Mouse (Mus musculus): Measurements from ENCODE around the gene Scoc. TPM values are rescaled to one million over a fixed set of nuclear protein-coding genes. Genes with fewer than 3 reads are reported as not detected.

Scoc gene
- total and polyA plus RNA-seq, 3 experiments = 28.9 to 79.7 (median 34.5) TPM

- TF ChIP-seq ELF1 (IDR thresholded peaks at IDR 0.05; ENCODE audit: low read depth, low read length) = peak; percentile 35; the same call in 1 of the 2 replicates
- TF ChIP-seq PAX5 (IDR thresholded peaks at IDR 0.05; ENCODE audit: low read length) = no peak
- 0 out of 2 replicates have a peak, but pooled peaks have one; percentile 57 for TF ChIP-seq UBTF (IDR thresholded peaks at IDR 0.05; ENCODE audit: low read depth, low read length)
- TF ChIP-seq CHD1 (IDR thresholded peaks at IDR 0.05; ENCODE audit: low read depth, low read length) = no peak
- no peak for TF ChIP-seq ZNF384 (IDR thresholded peaks at IDR 0.05; ENCODE audit: low read depth, low read length)
- TF ChIP-seq TBP (conservative IDR thresholded peaks at IDR 0.05; ENCODE audit: low read depth, low read length) = peak; percentile 71; the same call in 1 of the 2 replicates
- TF ChIP-seq E2F4 (IDR thresholded peaks at IDR 0.05; ENCODE audit: insufficient replicate concordance, low read depth, low read length) = no peak
- TF ChIP-seq MYC (IDR thresholded peaks at IDR 0.05; ENCODE audit: low read depth, low read length) = peak; percentile 42; the same call in 1 of the 2 replicates
- no peak for TF ChIP-seq ETS1 (conservative IDR thresholded peaks at IDR 0.05; ENCODE audit: low read depth, low read length)
Measured at GRCm38 (mm10) chr8:83442243-83443051, 15.7 kb downstream of the Scoc start (continued).

- Histone ChIP-seq H3K36me3 (replicated peaks in 1 of 2; ENCODE audit: control insufficient read depth in 1 of 2, insufficient read depth in 1 of 2, low read length in 1 of 2) (peaks cover 5 to 15% of the 10 kb centered on the region in 2 experiments), H3K4me1 (ENCODE audit: control insufficient read depth in 1 of 2, insufficient read depth in 2 of 2) (peaks cover 2 to 30% of the 10 kb centered on the region in 2 experiments; a peak in 3 of 4 replicates), H3K27me3 (replicated peaks) (no peaks in the 10 kb centered on the region), H3K4me2 (ENCODE audit: insufficient read depth, low read depth, poor library complexity, severe bottlenecking) (peak overlapping the region; percentile 62), H3K79me2 (replicated peaks; ENCODE audit: control insufficient read depth, extremely low read depth, insufficient read depth, poor library complexity, severe bottlenecking) (peaks cover 16% of the 10 kb centered on the region), H3K9me3 (replicated peaks; ENCODE audit: low read length) (no peaks in the 10 kb centered on the region), H3K27ac (ENCODE audit: insufficient read depth, low read depth) (no peak overlapping the region), H3K9ac (ENCODE audit: insufficient read depth, low read depth) (peak overlapping the region; percentile 82), H3K4me3 (replicated peaks in 1 of 3; ENCODE audit: low read depth in 2 of 3, low read length in 2 of 3, poor library complexity in 1 of 3) (peak overlapping the region; percentile 78 to 91 (median 79))
- TF ChIP-seq MXI1 (IDR thresholded peaks at IDR 0.05; ENCODE audit: low read depth, low read length) (peak; percentile 80; the same call in 1 of the 2 replicates), MEF2A (IDR thresholded peaks at IDR 0.05; ENCODE audit: borderline replicate concordance, low read depth, low read length) (no peak), BHLHE40 (IDR thresholded peaks at IDR 0.05; ENCODE audit: low read depth, low read length) (0 out of 2 replicates have a peak, but pooled peaks have one; percentile 13), ZNF384 (IDR thresholded peaks at IDR 0.05; ENCODE audit: low read depth, low read length) (no peak), CTCF (conservative IDR thresholded peaks at IDR 0.05 in 1 of 2, IDR thresholded peaks at IDR 0.05 in 1 of 2; ENCODE audit: low read depth in 2 of 2, low read length in 2 of 2) (no peak)
- dilution Hi-C loops (cut with MboI; ENCODE audit: extremely low pct_ligation_motif_present, extremely low pct_unique_long_range_greater_than_20kb, low sequenced_read_pairs) (no loop called here), in situ Hi-C loops (cut with MboI; ENCODE audit: low pct_ligation_motif_present, low pct_unique_long_range_greater_than_20kb, low sequenced_read_pairs) (no loop called here)
- peak; percentile 10 for DNase-seq (ENCODE audit: extremely low read depth)
Measured at GRCm38 (mm10) chr8:83441656-83442242, 16.4 kb downstream of the Scoc start.

DNA sequence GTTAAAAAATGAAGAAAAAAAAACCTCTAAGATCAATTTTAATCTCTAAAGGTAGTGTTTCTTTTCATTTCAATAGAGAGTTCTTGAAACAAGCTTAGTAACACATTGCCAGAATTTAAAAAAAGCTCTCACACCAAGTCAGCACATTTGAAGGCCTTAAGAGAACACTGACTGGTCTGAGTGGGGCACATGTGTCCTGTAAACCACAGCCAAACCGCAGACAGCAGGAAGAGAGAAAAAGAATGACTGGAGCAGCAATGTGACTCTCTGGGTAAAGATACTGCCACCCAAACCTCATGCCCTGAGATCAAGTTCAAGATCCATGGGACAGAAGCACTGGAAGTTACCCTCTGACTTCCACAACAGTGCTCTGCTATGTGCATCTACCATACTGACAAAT is 21.1 kb downstream of the Scoc start:
- peak; percentile 21 for DNase-seq (ENCODE audit: extremely low read depth)
- H3K9ac ChIP-seq (ENCODE audit: insufficient read depth, low read depth) = no peak overlapping the region
- peaks cover 16% of the 10 kb centered on the region for H3K79me2 ChIP-seq (replicated peaks; ENCODE audit: control insufficient read depth, extremely low read depth, insufficient read depth, poor library complexity, severe bottlenecking)
- H3K27me3 ChIP-seq (replicated peaks) = no peaks in the 10 kb centered on the region
- dilution Hi-C loops (cut with MboI; ENCODE audit: extremely low pct_ligation_motif_present, extremely low pct_unique_long_range_greater_than_20kb, low sequenced_read_pairs) (no loop called here), in situ Hi-C loops (cut with MboI; ENCODE audit: low pct_ligation_motif_present, low pct_unique_long_range_greater_than_20kb, low sequenced_read_pairs) (no loop called here)
- no peak overlapping the region for H3K4me3 ChIP-seq (replicated peaks in 1 of 3; ENCODE audit: low read depth in 2 of 3, low read length in 2 of 3, poor library complexity in 1 of 3)
- H3K4me1 ChIP-seq (ENCODE audit: control insufficient read depth in 1 of 2, insufficient read depth in 2 of 2) = peaks cover 2 to 23% of the 10 kb centered on the region in 2 experiments; a peak in 3 of 4 replicates
- no peaks in the 10 kb centered on the region for H3K9me3 ChIP-seq (replicated peaks; ENCODE audit: low read length)
- H3K4me2 ChIP-seq (ENCODE audit: insufficient read depth, low read depth, poor library complexity, severe bottlenecking) = no peak overlapping the region
- TF ChIP-seq SMC3 (IDR thresholded peaks at IDR 0.05; ENCODE audit: low read depth, low read length) (no peak), CHD1 (IDR thresholded peaks at IDR 0.05; ENCODE audit: low read depth, low read length) (no peak), MYC (IDR thresholded peaks at IDR 0.05; ENCODE audit: low read depth, low read length) (no peak), ZC3H11A (IDR thresholded peaks at IDR 0.05; ENCODE audit: low read depth, low read length) (no peak), ZMIZ1 (IDR thresholded peaks at IDR 0.05; ENCODE audit: low read depth, low read length) (no peak), IRF4 (IDR thresholded peaks at IDR 0.05; ENCODE audit: low read depth, low read length) (no peak), MAFK (IDR thresholded peaks at IDR 0.05; ENCODE audit: insufficient replicate concordance, low read length) (no peak), RAD21 (IDR thresholded peaks at IDR 0.05; ENCODE audit: low read depth, low read length) (no peak), MAZ (IDR thresholded peaks at IDR 0.05; ENCODE audit: low read depth, low read length) (no peak), TCF12 (IDR thresholded peaks at IDR 0.05; ENCODE audit: low read depth, low read length) (no peak), KAT2A (IDR thresholded peaks at IDR 0.05; ENCODE audit: insufficient replicate concordance, low read length) (no peak), E2F4 (IDR thresholded peaks at IDR 0.05; ENCODE audit: insufficient replicate concordance, low read depth, low read length) (no peak), POLR2A (IDR thresholded peaks at IDR 0.05; ENCODE audit: low read depth, low read length) (no peak), ETS1 (conservative IDR thresholded peaks at IDR 0.05; ENCODE audit: low read depth, low read length) (no peak), SIN3A (IDR thresholded peaks at IDR 0.05; ENCODE audit: low read length) (no peak), JUND (conservative IDR thresholded peaks at IDR 0.05; ENCODE audit: low read depth, low read length) (no peak), USF1 (IDR thresholded peaks at IDR 0.05; ENCODE audit: low read depth, low read length) (no peak)
- H3K27ac ChIP-seq (ENCODE audit: insufficient read depth, low read depth) = no peak overlapping the region
- peaks cover 7 to 40% of the 10 kb centered on the region in 2 experiments for H3K36me3 ChIP-seq (replicated peaks in 1 of 2; ENCODE audit: control insufficient read depth in 1 of 2, insufficient read depth in 1 of 2, low read length in 1 of 2)

Data from CH12.LX (cell line).